Mouse (Mus musculus) heart, embryonic 11.5 days (tissue): ENCODE data around the gene Olfr9. TPM values are rescaled to one million over a fixed set of nuclear protein-coding genes. Genes with fewer than 3 reads are reported as not detected.

Experiments
- ATAC-seq: fragments of 200-750 bp; cut with Nextera tagmentation; replicated peaks from 2 replicates; pipeline ENCODE4 v1.8.0; 2017; ENCODE audit warnings: moderate library complexity; ENCODE audit not compliant: insufficient number of reproducible peaks, low FRiP score, low TSS enrichment
- H3K27ac ChIP-seq: fragments of 300-500 bp; sonication (generic); 2 replicates; pipeline ENCODE4 v1.5.1; 2014; ENCODE audit warnings: mild to moderate bottlenecking, low read depth, low read length
- H3K27me3 ChIP-seq: fragments of 300-500 bp; sonication (generic); 2 replicates; pipeline ENCODE4 v1.6.1; 2014; ENCODE audit warnings: mild to moderate bottlenecking, low read length, mixed read lengths; ENCODE audit not compliant: control insufficient read depth, insufficient read depth
- H3K36me3 ChIP-seq: fragments of 300-500 bp; sonication (generic); 2 replicates; pipeline ENCODE4 v1.6.1; 2014; ENCODE audit warnings: mild to moderate bottlenecking, low read length, moderate library complexity, mixed read lengths; ENCODE audit not compliant: control insufficient read depth, insufficient read depth
- H3K4me1 ChIP-seq: fragments of 300-500 bp; sonication (generic); 2 replicates; pipeline ENCODE4 v1.6.1; 2014; ENCODE audit warnings: low read length; ENCODE audit not compliant: control insufficient read depth, insufficient read depth
- H3K4me2 ChIP-seq: fragments of 300-500 bp; sonication (generic); 2 replicates; pipeline ENCODE4 v1.6.1; 2014; ENCODE audit warnings: mild to moderate bottlenecking, moderate library complexity
- H3K4me3 ChIP-seq: fragments of 300-500 bp; sonication (generic); 2 replicates; pipeline ENCODE4 v1.5.1; 2014; ENCODE audit warnings: low read depth, low read length
- H3K9ac ChIP-seq: fragments of 300-500 bp; sonication (generic); 2 replicates; pipeline ENCODE4 v1.6.1; 2014; ENCODE audit warnings: mild to moderate bottlenecking, low read depth, low read length, moderate library complexity
- H3K9me3 ChIP-seq: fragments of 300-500 bp; sonication (generic); replicated peaks from 2 replicates; pipeline ENCODE4 v1.6.1; 2016; ENCODE audit warnings: low read length; ENCODE audit not compliant: control insufficient read depth
- WGBS: fragments of 180-500 bp; shearing (Covaris S2); extraction: QIAGEN DNeasy Blood & Tissue Kit; methylation state at CpG from one replicate; pipeline ENCODE4 v1.1.7; 2014; ENCODE audit not compliant: insufficient replicate concordance; 5-methylcytosine and 5-hydroxymethylcytosine counted together
- polyA plus RNA-seq: library from polyadenylated mRNA; unstranded; fragments of >200 nt; fragmentation: Nextera tagmentation; extraction: Ambion mirVana; gene quantifications from 2 replicates; pipeline ENCODE4 v1.2.1, GENCODE M21; 2014

The Olfr9 gene
- polyA plus RNA-seq, 1 experiment from 2014 or later: not detected

DNA sequence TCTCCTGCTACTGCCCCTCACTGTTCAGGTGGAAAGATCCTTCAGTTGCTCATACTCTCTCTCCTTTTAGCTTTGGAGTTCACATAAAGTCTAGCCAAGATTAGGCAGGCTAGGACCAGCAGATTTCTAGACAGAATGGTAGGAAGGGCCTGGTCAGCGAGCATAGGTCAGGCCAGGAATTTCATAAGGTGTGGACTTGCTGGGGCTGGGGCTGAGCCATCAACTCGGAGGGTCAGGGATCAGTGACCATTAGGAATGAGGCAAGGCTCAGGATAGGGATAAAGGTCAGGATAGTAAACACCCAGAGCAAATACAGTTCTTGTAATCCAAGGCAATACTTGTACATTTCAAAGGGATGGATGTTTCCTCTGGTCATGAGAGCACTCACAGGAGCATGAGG lies 24.3 kb upstream of the Olfr9 start:
- no peak overlapping the region for H3K27ac ChIP-seq
- H3K36me3 ChIP-seq: no peaks in the 10 kb centered on the region
- no peak overlapping the region for H3K4me2 ChIP-seq
- H3K4me3 ChIP-seq: no peak overlapping the region
- no peak for ATAC-seq
- no peaks in the 10 kb centered on the region for H3K9me3 ChIP-seq
- no peak overlapping the region for H3K9ac ChIP-seq
- no peaks in the 10 kb centered on the region for H3K27me3 ChIP-seq
- WGBS: 70% methylated on average over 2 of the region's 2 CpGs
- no peaks in the 10 kb centered on the region for H3K4me1 ChIP-seq

GRCm38 (mm10) chr10:128965871-128966270 lies 23.4 kb upstream of the Olfr9 start:
- Histone ChIP-seq H3K27me3 (no peaks in the 10 kb centered on the region), H3K9me3 (no peaks in the 10 kb centered on the region), H3K27ac (no peak overlapping the region), H3K36me3 (no peaks in the 10 kb centered on the region), H3K4me1 (no peaks in the 10 kb centered on the region), H3K4me2 (no peak overlapping the region), H3K9ac (no peak overlapping the region), H3K4me3 (no peak overlapping the region)
- ATAC-seq: no peak
- WGBS: 80% methylated on average over 6 of the region's 6 CpGs

DNA sequence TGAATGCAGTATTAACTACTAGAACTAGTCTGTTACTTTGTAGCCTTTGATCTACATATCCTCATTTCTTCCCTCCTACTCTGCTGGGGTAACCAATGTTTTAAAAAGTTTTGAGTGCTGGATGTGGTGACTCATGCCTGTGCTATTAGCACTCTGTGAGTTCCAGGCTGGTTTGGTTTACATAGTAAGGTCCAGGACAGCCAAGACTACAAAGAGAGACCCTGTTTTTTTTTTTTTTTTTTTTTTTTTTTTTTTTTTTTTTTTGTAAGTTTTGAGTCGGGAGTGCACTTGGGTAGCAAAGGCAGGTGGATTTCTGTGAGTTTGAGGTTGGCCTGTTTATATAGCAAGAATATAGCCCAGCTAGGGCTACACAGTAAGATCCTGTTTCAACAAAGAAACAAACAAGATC lies 20.9 kb upstream of the Olfr9 start:
- 21% methylated on average over 1 of the region's 1 CpGs for WGBS
- H3K9ac ChIP-seq: no peak overlapping the region
- no peak overlapping the region for H3K4me2 ChIP-seq

GRCm38 (mm10) chr10:128970740-128971250 lies 18.4 kb upstream of the Olfr9 start:
- Histone ChIP-seq H3K4me2 (no peak overlapping the region), H3K27me3 (no peaks in the 10 kb centered on the region), H3K4me1 (no peaks in the 10 kb centered on the region), H3K9me3 (no peaks in the 10 kb centered on the region), H3K27ac (no peak overlapping the region), H3K4me3 (no peak overlapping the region), H3K36me3 (no peaks in the 10 kb centered on the region), H3K9ac (no peak overlapping the region)
- 38% methylated on average over 1 of the region's 1 CpGs for WGBS
- no peak for ATAC-seq

More for the DNA sequence above, 20.9 kb upstream of the Olfr9 start:
- Histone ChIP-seq H3K4me1 (no peaks in the 10 kb centered on the region), H3K27me3 (no peaks in the 10 kb centered on the region), H3K27ac (no peak overlapping the region), H3K9me3 (no peaks in the 10 kb centered on the region), H3K4me3 (no peak overlapping the region), H3K36me3 (no peaks in the 10 kb centered on the region)
- ATAC-seq: no peak

- H3K4me2 ChIP-seq: no peak overlapping the region
- peaks cover 7% of the 10 kb centered on the region; the same call in 1 of the 2 replicates for H3K4me1 ChIP-seq
- ATAC-seq: no peak
- H3K27ac ChIP-seq: no peak overlapping the region
- WGBS: 66% methylated on average over 4 of the region's 4 CpGs
- H3K36me3 ChIP-seq: no peaks in the 10 kb centered on the region
- H3K27me3 ChIP-seq: no peaks in the 10 kb centered on the region
- H3K9me3 ChIP-seq: no peaks in the 10 kb centered on the region
- no peak overlapping the region for H3K9ac ChIP-seq
- no peak overlapping the region for H3K4me3 ChIP-seq
Measured at GRCm38 (mm10) chr10:128972841-128973240, 16.4 kb upstream of the Olfr9 start.

- no peak overlapping the region for H3K4me3 ChIP-seq
- H3K4me2 ChIP-seq: no peak overlapping the region
- 29% methylated on average over 3 of the region's 3 CpGs for WGBS
- peaks cover 11% of the 10 kb centered on the region for H3K4me1 ChIP-seq
- no peak overlapping the region for H3K9ac ChIP-seq
- H3K9me3 ChIP-seq: no peaks in the 10 kb centered on the region
- ATAC-seq: no peak
- no peaks in the 10 kb centered on the region for H3K36me3 ChIP-seq
- H3K27me3 ChIP-seq: no peaks in the 10 kb centered on the region
- peak overlapping the region; percentile 59; the same call in 1 of the 2 replicates for H3K27ac ChIP-seq
Measured at GRCm38 (mm10) chr10:128976395-128976794, 12.8 kb upstream of the Olfr9 start.

GRCm38 (mm10) chr10:128977522-128978114 lies 11.6 kb upstream of the Olfr9 start:
- whole genome bisulfite sequencing: 17% methylated on average over 9 of the region's 9 CpGs
- Histone ChIP-seq H3K4me1 (peaks cover 11% of the 10 kb centered on the region), H3K9me3 (no peaks in the 10 kb centered on the region), H3K4me2 (no peak overlapping the region), H3K9ac (no peak overlapping the region), H3K27me3 (no peaks in the 10 kb centered on the region), H3K27ac (no peak overlapping the region), H3K36me3 (no peaks in the 10 kb centered on the region), H3K4me3 (no peak overlapping the region)
- ATAC-seq: no peak

DNA sequence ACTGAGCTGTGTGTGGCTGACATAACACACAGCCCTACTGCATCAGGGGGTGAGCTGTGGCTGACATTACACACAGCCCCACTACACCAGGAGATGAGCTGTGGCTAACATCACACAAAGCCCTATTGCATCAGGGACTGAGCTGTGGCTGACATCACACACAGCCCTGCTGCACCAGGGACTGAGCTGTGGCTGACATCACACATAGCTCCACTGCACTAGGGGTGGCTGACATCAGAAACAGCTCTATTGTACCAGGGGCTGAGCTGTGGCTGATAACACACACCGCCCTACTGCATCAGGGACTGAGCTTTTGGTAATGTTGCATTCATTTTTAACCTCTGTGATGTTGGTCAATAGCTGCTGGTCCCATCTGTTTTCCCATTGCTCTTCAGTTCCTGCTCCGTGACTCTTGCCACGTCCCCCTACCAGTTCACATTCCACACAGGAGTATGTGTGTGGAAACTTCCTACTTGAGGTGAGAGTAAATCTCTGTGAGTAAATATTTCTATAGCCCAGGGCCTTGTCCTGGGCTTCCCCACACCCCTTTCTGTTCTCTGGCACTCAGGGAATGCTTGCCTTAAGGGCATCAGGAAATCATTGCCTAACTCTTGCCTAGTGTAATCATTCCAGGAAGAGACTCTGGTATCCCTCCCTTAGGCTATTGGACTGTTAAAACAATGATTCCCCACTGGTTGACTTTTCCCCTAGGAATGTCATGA lies 8.4 kb upstream of the Olfr9 start:
- Histone ChIP-seq H3K4me1 (peaks cover 11% of the 10 kb centered on the region), H3K9ac (no peak overlapping the region), H3K27me3 (no peaks in the 10 kb centered on the region), H3K36me3 (no peaks in the 10 kb centered on the region), H3K27ac (peak overlapping the region; percentile 0; the same call in 1 of the 2 replicates), H3K4me3 (no peak overlapping the region), H3K9me3 (no peaks in the 10 kb centered on the region), H3K4me2 (no peak overlapping the region)
- WGBS: 39% methylated on average over 3 of the region's 3 CpGs
- no peak; the same call in 1 of the 2 replicates for ATAC-seq
